Mouse (Mus musculus) bone marrow, adult 2 months (tissue): ENCODE results near the gene Dnajc15.

Source experiments
- CTCF ChIP-seq: fragments of 200-500 bp; IDR thresholded peaks from 2 replicates; pipeline ENCODE4 v1.5.1; 2011; ENCODE audit warnings: low read length, control low read depth; ENCODE audit not compliant: control insufficient read depth, insufficient read depth
- POLR2A ChIP-seq: fragments of 200-500 bp; IDR thresholded peaks from 2 replicates; pipeline ENCODE4 v1.6.1; 2011; ENCODE audit warnings: low read depth, mild to moderate bottlenecking, control low read depth, low read length, borderline replicate concordance; ENCODE audit not compliant: control insufficient read depth

DNA sequence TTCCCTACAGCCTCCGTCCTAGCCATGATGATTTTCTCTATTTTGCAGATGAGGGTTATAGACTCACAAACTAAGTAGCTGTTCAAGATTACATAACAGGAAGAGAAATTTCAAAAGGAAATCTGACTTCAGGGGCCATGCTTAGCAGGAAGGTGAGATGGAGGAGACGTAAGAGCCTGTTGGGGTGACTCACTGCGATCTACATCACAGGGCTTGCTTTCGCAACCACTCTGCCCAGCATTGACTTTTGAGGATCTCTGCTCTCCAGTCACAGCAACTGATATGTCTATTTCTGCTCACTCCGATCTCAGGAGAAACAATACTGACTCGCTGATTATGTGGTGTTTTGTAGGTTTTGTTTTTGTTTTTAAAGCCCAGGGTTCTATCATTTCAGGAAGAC lies 49.8 kb downstream of the Dnajc15 start:
- TF ChIP-seq CTCF = no peak
- TF ChIP-seq POLR2A = no peak
